8 mouse cellular contexts compared by ENCODE assay signal in genomic region chr12:112145875-112146651, GRCm38 (mm10). TPM values are rescaled to one million over a fixed set of nuclear protein-coding genes. Genes with fewer than 3 reads are reported as not detected.
DNase-seq lines count a peak whose midpoint lies in the region; ATAC-seq lines count a peak whose summit lies in the region.

TSS of gene Kif26a (plus strand) at chr12:112146208.

- H3K36me3 ChIP-seq in hindbrain, embryonic 15.5 days: no peaks in the 10 kb centered on the region
- H3K36me3 ChIP-seq in limb, embryonic 11.5 days (ENCODE audit: control insufficient read depth, insufficient read depth, low read length): no peaks in the 10 kb centered on the region
- no peaks in the 10 kb centered on the region for H3K36me3 ChIP-seq in midbrain, embryonic 14.5 days (ENCODE audit: control insufficient read depth, insufficient read depth, low read length)

- 0 out of 2 replicates have a peak within 1 kb of the TSS, but pooled peaks have one; percentile 11 for H3K27ac ChIP-seq in hindbrain, embryonic 15.5 days (replicated peaks)
- H3K27ac ChIP-seq in limb, embryonic 11.5 days (replicated peaks; ENCODE audit: low read depth, low read length): 0 out of 2 replicates have a peak within 1 kb of the TSS, but pooled peaks have one; percentile 52
- peak within 1 kb of the TSS; percentile 72 for H3K27ac ChIP-seq in midbrain, embryonic 14.5 days (replicated peaks; ENCODE audit: low read depth, low read length)

- peak within 1 kb of the TSS; percentile 52 for H3K4me3 ChIP-seq in hindbrain, embryonic 15.5 days
- peak within 1 kb of the TSS; percentile 57 for H3K4me3 ChIP-seq in limb, embryonic 11.5 days (ENCODE audit: low read depth, low read length)
- H3K4me3 ChIP-seq in midbrain, embryonic 14.5 days (replicated peaks; ENCODE audit: low read depth, low read length): peak within 1 kb of the TSS; percentile 57

- peaks cover 57% of the 10 kb centered on the region for H3K27me3 ChIP-seq in hindbrain, embryonic 15.5 days
- peaks cover 38% of the 10 kb centered on the region for H3K27me3 ChIP-seq in limb, embryonic 11.5 days (ENCODE audit: control insufficient read depth, insufficient read depth, low read length)
- peaks cover 32% of the 10 kb centered on the region for H3K27me3 ChIP-seq in midbrain, embryonic 14.5 days (ENCODE audit: control insufficient read depth, insufficient read depth, low read length)

- peak within 1 kb of the TSS; percentile 47 for H3K9ac ChIP-seq in hindbrain, embryonic 15.5 days
- peak within 1 kb of the TSS; percentile 83 for H3K9ac ChIP-seq in limb, embryonic 11.5 days (ENCODE audit: low read length)
- peak within 1 kb of the TSS; percentile 73 for H3K9ac ChIP-seq in midbrain, embryonic 14.5 days (replicated peaks; ENCODE audit: low read length)

- peak; percentile 23 for DNase-seq in layer of hippocampus, adult 9-11 months
- no peak for DNase-seq in layer of hippocampus, postnatal 14 days (ENCODE audit: low spot score in 2 of 2)
- DNase-seq in c-Kit-positive CD71-positive TER-119-negative erythroid progenitor cells, embryonic 14.5 days (ENCODE audit: low read depth): peak; percentile 21
- peak; percentile 32 to 42 for DNase-seq in gastrocnemius, adult 8-10 months (ENCODE audit: low spot score in 2 of 2)
- DNase-seq in limb, embryonic 11.5 days (ENCODE audit: low spot score): peak; percentile 85
- peak; percentile 82 for DNase-seq in midbrain, embryonic 14.5 days
- peak; percentile 76 for DNase-seq in testis, postnatal 14 days (ENCODE audit: low spot score)

- ATAC-seq in hindbrain, embryonic 15.5 days (ENCODE audit: low FRiP score, low read depth): peak; percentile 55
- ATAC-seq in limb, embryonic 11.5 days (ENCODE audit: insufficient number of reproducible peaks, low FRiP score, low TSS enrichment, low read depth): peak; percentile 77
- ATAC-seq in midbrain, embryonic 14.5 days (ENCODE audit: low FRiP score, low TSS enrichment): peak; percentile 58

- H3K9me3 ChIP-seq in hindbrain, embryonic 15.5 days: no peaks in the 10 kb centered on the region
- no peaks in the 10 kb centered on the region for H3K9me3 ChIP-seq in limb, embryonic 11.5 days (ENCODE audit: control insufficient read depth, low read length)
- no peaks in the 10 kb centered on the region for H3K9me3 ChIP-seq in midbrain, embryonic 14.5 days (ENCODE audit: control insufficient read depth, low read length)

- H3K4me2 ChIP-seq in hindbrain, embryonic 15.5 days: peak within 1 kb of the TSS; percentile 89
- H3K4me2 ChIP-seq in limb, embryonic 11.5 days (ENCODE audit: low read depth, severe bottlenecking): peak within 1 kb of the TSS; percentile 91
- peak within 1 kb of the TSS; percentile 85 for H3K4me2 ChIP-seq in midbrain, embryonic 14.5 days (ENCODE audit: low read length)

- peaks cover 66% of the 10 kb centered on the region for H3K4me1 ChIP-seq in hindbrain, embryonic 15.5 days (replicated peaks)
- H3K4me1 ChIP-seq in limb, embryonic 11.5 days (ENCODE audit: control insufficient read depth, insufficient read depth, low read length): peaks cover 47% of the 10 kb centered on the region
- peaks cover 47% of the 10 kb centered on the region for H3K4me1 ChIP-seq in midbrain, embryonic 14.5 days (ENCODE audit: control insufficient read depth, insufficient read depth, low read length)

- WGBS in hindbrain, embryonic 15.5 days: under 1% methylated on average over 68 of the region's 68 CpGs
- WGBS in limb, embryonic 11.5 days: under 1% methylated on average over 68 of the region's 68 CpGs
- WGBS in midbrain, embryonic 14.5 days: under 1% methylated on average over 66 of the region's 68 CpGs

RNA-seq across cellular contexts. Expression of gene Kif26a, which starts in this region (rescaled TPM):
- 1 to 10 TPM; 7.0 to 8.9 TPM for total RNA-seq in layer of hippocampus, postnatal 14 days (2021)
- total RNA-seq in gastrocnemius, adult 8-10 months (2022): 1 to 10 TPM; 3.4 to 4.5 (median 3.5) TPM
- 4.3 and 4.9 TPM in 2 replicates for polyA plus RNA-seq in hindbrain, embryonic 15.5 days (2015; fragmentation: Nextera tagmentation; extraction: Ambion mirVana)
- polyA plus RNA-seq in limb, embryonic 11.5 days (2014; fragmentation: Nextera tagmentation; extraction: Ambion mirVana): 2.8 and 3.5 TPM in 2 replicates
- polyA plus RNA-seq in midbrain, embryonic 14.5 days (2014; fragmentation: Nextera tagmentation; extraction: Ambion mirVana): 6.2 and 7.2 TPM in 2 replicates

Comparison
In these comparisons a context has a peak if more than half of its experiments do, and no peak if none do; other contexts are left out.
1. DNase-seq: peak in layer of hippocampus, adult 9-11 months (single experiment), c-Kit-positive CD71-positive TER-119-negative erythroid progenitor cells, embryonic 14.5 days (single experiment), gastrocnemius, adult 8-10 months (2 of 2), limb, embryonic 11.5 days (single experiment), midbrain, embryonic 14.5 days (single experiment) and testis, postnatal 14 days (single experiment); none in layer of hippocampus, postnatal 14 days (0 of 2).
2. H3K27ac ChIP-seq: peak in every context shown above with its lines; median percentile 72 in midbrain, embryonic 14.5 days; 52 in limb, embryonic 11.5 days; 11 in hindbrain, embryonic 15.5 days.
3. Peak in every context shown above with its lines, with median percentiles within 50 percentile points of each other: ATAC-seq, H3K4me2 ChIP-seq, H3K4me3 ChIP-seq and H3K9ac ChIP-seq.